Mouse (Mus musculus): ENCODE results near the gene Rassf1.

Rassf1 gene

DNA sequence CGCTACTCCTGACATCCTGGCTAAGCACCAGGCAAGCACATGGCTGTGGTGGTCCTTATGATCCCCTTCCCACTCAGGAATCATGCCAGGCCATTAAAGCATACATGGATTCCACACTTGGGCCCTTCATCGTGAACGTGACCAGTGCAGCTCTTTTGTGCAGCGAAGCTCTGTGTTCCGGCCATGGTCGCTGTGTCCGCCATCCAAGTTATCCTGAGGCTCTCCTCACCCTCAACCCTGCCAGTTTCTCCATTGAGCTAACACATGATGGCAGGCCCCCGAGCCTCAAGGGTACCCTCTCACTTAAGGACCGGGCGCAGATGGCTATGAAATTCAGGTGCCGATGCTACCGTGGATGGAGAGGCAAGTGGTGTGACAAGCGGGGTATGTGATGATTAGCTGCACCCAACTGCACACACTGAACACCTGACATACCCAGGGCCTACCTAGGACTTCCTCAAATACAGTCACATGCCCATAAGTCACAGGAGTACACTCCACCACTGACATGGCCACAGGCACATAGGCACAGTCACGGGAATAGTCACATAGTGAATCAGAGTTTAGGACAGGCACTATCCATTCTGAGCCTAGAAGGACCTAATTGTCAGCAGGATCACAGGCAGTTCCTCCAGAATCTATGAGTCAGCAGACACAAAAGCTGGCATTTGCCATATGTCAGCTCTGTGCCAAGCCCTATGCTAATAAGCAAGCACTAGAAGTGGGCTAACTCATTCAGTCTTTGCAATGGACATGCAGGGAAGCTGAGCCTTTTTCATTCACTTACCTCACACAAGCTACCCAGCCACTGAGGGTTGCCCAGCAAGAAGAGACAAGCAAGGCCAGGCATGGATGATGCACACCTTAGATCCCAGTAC lies 27.9 kb downstream of the Rassf1 start:
- peak; percentile 86 for DNase-seq (ENCODE audit: inconsistent ontology term)

- peak; percentile 90 for DNase-seq (ENCODE audit: inconsistent ontology term)
Observed at GRCm38 (mm10) chr9:107580501-107581317, 29.4 kb downstream of the Rassf1 start, which contains the start of gene Hyal3. Hyal3 (plus strand) TSS chr9:107580818.

GRCm38 (mm10) chr9:107581584-107581983 lies 30.2 kb downstream of the Rassf1 start:
- DNase-seq (ENCODE audit: inconsistent ontology term): no peak

GRCm38 (mm10) chr9:107582509-107583062 lies 31.2 kb downstream of the Rassf1 start:
- no peak for DNase-seq (ENCODE audit: inconsistent ontology term)

DNA sequence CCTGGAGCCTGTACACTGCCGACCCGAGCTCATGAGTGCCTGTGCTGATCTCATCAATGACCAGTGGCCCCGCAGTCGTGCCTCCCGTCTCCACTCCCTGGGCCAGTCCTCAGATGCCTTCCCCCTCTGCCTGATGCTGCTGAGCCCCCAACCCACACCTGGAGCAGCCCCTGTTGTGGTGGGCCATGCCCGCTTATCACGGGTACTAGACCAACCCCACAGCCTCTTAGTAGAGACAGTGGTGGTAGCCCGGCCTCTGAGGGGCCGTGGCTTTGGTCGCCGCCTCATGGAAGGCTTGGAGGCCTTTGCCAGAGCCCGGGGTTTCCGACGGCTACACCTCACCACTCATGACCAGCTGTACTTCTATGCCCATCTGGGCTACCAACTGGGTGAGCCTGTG lies 31.8 kb downstream of the Rassf1 start:
- DNase-seq (ENCODE audit: inconsistent ontology term): no peak

DNA sequence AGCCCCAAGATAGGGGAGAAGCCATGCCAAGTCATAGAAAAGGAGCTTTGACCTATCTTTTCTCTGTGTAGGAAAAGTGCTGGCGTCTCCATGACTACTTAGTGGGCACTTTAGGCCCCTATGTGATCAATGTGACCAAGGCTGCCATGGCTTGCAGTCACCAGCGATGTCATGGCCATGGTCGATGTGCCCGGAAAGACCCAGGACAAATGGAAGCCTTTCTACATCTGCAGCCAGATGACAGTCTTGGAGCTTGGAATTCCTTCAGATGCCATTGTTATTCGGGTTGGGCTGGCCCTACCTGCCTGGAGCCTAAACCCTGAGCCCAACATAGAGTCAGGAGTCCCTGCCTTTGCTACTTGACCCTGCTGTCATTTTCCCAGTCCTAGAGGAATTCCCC lies 35.1 kb downstream of the Rassf1 start:
- DNase-seq (ENCODE audit: inconsistent ontology term): no peak

DNA sequence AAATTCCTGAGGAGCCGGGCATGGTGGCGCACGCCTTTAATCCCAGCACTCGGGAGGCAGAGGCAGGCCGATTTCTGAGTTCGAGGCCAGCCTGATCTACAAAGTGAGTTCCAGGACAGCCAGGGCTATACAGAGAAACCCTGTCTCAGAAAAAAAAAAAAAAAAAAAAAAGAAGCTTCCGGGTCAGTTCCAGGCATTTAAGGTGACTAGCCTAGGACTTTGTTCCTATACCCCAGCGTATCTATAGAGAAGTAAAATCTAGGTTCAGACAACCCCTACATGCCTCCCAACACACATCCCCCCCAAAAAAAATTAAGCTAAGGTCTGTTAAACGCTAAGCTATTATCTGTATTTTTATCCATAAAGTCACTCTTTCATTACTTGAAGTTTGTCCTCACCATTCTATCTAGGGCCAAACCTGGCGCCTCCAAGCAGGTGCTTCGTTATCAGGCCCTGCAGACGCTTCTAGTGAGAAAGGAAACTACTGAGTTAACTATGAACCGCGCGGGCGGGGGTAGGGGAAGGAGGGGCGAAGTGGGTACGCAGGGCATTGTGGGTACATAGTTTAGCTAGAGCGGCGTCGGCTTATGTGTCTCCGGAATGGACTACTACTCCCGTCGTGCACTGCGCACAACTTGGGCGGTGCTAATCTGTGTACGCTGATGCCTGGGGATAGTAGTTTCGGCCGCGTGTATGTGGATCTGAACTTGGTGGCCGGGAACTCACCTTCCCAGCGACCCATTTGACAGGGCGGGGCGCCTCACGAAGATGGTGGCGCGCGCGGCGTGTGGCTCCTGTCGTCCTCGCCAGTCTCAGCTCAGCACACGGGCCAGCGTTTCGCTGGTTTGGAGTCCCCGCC lies 35.8 kb downstream of the Rassf1 start, which contains the start of gene Ifrd2:
Gene Ifrd2, plus strand, starts transcription at position 669 of the 859 bp plus-strand sequence.
- DNase-seq (ENCODE audit: inconsistent ontology term): peak; percentile 98

GRCm38 (mm10) chr9:107587833-107588639 lies 36.7 kb downstream of the Rassf1 start:
- no peak for DNase-seq (ENCODE audit: inconsistent ontology term)

GRCm38 (mm10) chr9:107590058-107590772 lies 38.9 kb downstream of the Rassf1 start:
- no peak for DNase-seq (ENCODE audit: inconsistent ontology term)

DNA sequence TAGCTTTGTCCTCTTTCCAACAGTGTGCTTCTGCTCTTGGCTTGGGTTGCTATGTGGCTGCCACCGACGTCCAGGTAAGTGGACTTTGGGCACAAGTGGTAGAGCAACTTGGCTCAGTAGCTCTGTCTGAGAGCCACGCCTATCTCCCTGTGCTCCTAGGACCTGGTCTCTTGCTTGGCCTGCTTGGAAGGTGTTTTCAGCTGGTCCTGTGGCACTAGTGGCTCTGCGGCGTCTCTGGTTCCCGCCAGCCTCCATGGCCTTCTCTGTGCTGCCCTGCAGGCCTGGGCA lies 39.4 kb downstream of the Rassf1 start:
- no peak for DNase-seq (ENCODE audit: inconsistent ontology term)

GRCm38 (mm10) chr9:107593101-107593976 lies 42.0 kb downstream of the Rassf1 start:
- no peak for DNase-seq (ENCODE audit: inconsistent ontology term)

DNA sequence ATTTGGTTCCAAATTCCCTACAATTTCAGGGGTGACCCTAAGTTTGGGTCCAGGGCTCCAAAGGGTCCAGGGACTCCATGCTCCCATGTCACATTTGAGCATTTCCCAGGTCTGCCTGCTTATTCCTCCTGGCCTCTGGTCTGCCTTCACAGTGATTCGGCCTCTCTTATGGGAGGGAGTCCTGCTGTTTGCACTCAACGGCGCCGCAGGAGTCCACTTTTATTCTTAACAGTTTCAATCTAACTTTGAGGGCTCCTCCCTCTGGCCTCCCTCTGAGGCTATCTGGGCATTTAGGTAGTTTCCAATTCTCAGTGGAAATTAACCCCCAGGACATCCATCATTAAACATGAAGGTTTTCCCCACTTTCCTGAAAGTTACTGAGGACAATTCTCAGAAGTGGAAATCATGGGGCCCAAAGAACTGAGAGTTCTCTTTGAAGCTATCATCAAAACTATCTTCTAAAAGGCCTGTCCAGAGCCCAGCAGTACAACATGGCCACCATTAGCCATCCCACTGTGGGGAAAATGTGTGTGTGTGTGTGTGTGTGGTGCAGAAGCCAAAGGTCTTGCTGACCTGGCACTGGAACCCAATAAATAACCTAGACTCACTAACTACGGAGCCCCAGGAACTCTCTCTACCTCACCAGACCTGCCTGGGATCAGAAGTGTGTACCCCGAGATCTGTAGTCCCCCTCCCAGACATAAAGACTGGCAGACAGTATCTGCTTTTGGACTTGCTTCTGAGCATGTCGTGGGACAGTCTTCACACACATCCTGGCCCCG lies 43.1 kb downstream of the Rassf1 start:
- DNase-seq (ENCODE audit: inconsistent ontology term): no peak

GRCm38 (mm10) chr9:107596619-107597569 lies 45.5 kb downstream of the Rassf1 start:
- no peak for DNase-seq (ENCODE audit: inconsistent ontology term)

- no peak for DNase-seq (ENCODE audit: inconsistent ontology term)
Observed at GRCm38 (mm10) chr9:107598385-107598784, 47.0 kb downstream of the Rassf1 start.

DNA sequence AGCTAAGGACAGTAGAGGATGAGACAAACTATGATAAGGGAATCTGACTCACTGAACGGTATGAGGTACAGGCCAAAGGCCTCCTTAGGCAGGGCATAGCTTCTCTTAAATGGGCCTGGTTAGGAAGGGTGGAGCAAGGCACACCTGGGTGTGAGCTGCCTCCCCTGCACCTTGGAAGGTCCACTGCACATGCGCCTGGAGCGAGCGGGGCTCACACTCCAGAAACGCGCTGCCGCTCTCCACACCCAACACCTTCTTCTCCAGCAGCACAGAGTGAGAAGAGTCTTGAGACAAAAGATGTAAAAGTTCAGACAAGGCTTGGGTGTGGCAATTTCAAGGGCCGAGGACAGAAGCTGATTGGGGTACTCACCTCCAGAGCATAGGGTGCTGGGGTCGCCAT lies 48.1 kb downstream of the Rassf1 start:
- DNase-seq (ENCODE audit: inconsistent ontology term): no peak

DNA sequence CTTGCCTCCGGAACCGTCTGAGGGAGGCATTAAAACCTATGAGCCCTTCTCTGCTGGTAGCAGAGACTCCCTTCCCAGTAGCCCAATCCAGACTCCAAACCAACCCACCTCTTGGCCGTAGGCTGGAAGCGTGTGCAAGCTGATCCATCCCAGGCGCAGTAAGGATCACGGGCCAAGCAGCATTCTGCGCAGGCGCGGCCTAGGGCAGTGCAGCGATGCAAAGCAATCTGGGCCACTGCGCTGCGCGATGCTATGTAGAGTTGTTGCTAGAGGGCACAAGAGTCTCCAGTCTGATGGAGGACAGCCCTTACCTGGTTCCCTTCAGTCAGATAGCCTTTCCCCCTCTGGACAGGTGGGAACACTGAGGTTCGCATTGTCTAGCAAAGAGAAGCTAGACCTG lies 48.5 kb downstream of the Rassf1 start:
- DNase-seq (ENCODE audit: inconsistent ontology term): no peak

- DNase-seq (ENCODE audit: inconsistent ontology term): no peak
Observed at GRCm38 (mm10) chr9:107600745-107601144, 49.4 kb downstream of the Rassf1 start.

Data from Muller cell, postnatal 12 days (primary cell).